Mouse (Mus musculus) hindbrain, postnatal 0 days (tissue): ENCODE measurements around the gene Atpaf2. TPM values are rescaled to one million over a fixed set of nuclear protein-coding genes. Genes with fewer than 3 reads are reported as not detected.
A peak's percentile ranks its signal among the peaks of the same experiment; 100 is the strongest.

ENCODE experiments used
- ATAC-seq: fragments of 200-750 bp; cut with Nextera tagmentation; 2 replicates; pipeline ENCODE4 v1.8.0; 2017; ENCODE audit warnings: mild to moderate bottlenecking, moderate TSS enrichment, moderate library complexity
- DNase-seq: peaks from one replicate; pipeline ENCODE4 v3.0.0-alpha.2; 2015; ENCODE audit warnings: low spot score
- H3K27ac ChIP-seq: fragments of 300-500 bp; sonication (generic); 2 replicates; pipeline ENCODE4 v1.5.1; 2014; ENCODE audit warnings: mild to moderate bottlenecking
- H3K27me3 ChIP-seq: fragments of 300-500 bp; sonication (generic); 2 replicates; pipeline ENCODE4 v1.6.1; 2014; ENCODE audit warnings: low read length, mixed read lengths; ENCODE audit not compliant: insufficient read depth
- H3K36me3 ChIP-seq: fragments of 300-500 bp; sonication (generic); 2 replicates; pipeline ENCODE4 v1.6.1; 2014; ENCODE audit warnings: low read length, mixed read lengths; ENCODE audit not compliant: insufficient read depth
- H3K4me1 ChIP-seq: fragments of 300-500 bp; sonication (generic); 2 replicates; pipeline ENCODE4 v1.6.1; 2014; ENCODE audit warnings: antibody characterized with exemption, low read length, mixed read lengths; ENCODE audit not compliant: insufficient read depth
- H3K4me2 ChIP-seq: fragments of 300-500 bp; sonication (generic); 2 replicates; pipeline ENCODE4 v1.6.1; 2014; ENCODE audit warnings: low read depth, mild to moderate bottlenecking, low read length, moderate library complexity, mixed read lengths
- H3K4me3 ChIP-seq: fragments of 300-500 bp; sonication (generic); 2 replicates; pipeline ENCODE4 v1.5.1; 2014; ENCODE audit warnings: low read length
- H3K9ac ChIP-seq: fragments of 300-500 bp; sonication (generic); replicated peaks from 2 replicates; pipeline ENCODE4 v1.6.1; 2014; ENCODE audit warnings: mild to moderate bottlenecking, low read length, moderate library complexity, mixed read lengths
- H3K9me3 ChIP-seq: fragments of 300-500 bp; sonication (generic); 2 replicates; pipeline ENCODE4 v1.6.1; 2016; ENCODE audit warnings: low read length, mixed read lengths
- CTCF ChIP-seq: IDR thresholded peaks from 2 replicates; pipeline ENCODE4 v1.5.1; 2016; ENCODE audit warnings: antibody characterized with exemption, control low read depth, low read depth
- WGBS: fragments of 180-500 bp; shearing (Covaris S2); extraction: QIAGEN DNeasy Blood & Tissue Kit; methylation state at CpG from one replicate; pipeline ENCODE4 v1.1.7; 2014; 5-methylcytosine and 5-hydroxymethylcytosine counted together
- polyA plus RNA-seq: library from polyadenylated mRNA; unstranded; fragments of >200 nt; fragmentation: Nextera tagmentation; extraction: Ambion mirVana; gene quantifications from 2 replicates; pipeline ENCODE4 v1.2.1, GENCODE M21; 2015
- total RNA-seq: library from RNA; depleted of rRNA; stranded (reverse); fragments of >200 nt; gene quantifications from 2 replicates; pipeline ENCODE4 v1.2.3, GENCODE M21; 2014

Atpaf2 gene
- total and polyA plus RNA-seq, 2 experiments from 2014 or later: 29.2 to 45.8 TPM

GRCm38 (mm10) chr11:60423006-60423405 is 4.7 kb upstream of the Atpaf2 start:
- H3K27me3 ChIP-seq: no peaks in the 10 kb centered on the region
- H3K9me3 ChIP-seq: no peaks in the 10 kb centered on the region
- DNase-seq: no peak
- H3K4me2 ChIP-seq: no peak overlapping the region
- peaks cover 12% of the 10 kb centered on the region; the same call in 1 of the 2 replicates for H3K36me3 ChIP-seq
- 46% methylated on average over 1 of the region's 1 CpGs for WGBS
- H3K27ac ChIP-seq: no peak overlapping the region
- ATAC-seq: no peak
- no peak for TF ChIP-seq CTCF
- H3K4me1 ChIP-seq: peaks cover 10% of the 10 kb centered on the region; the same call in 1 of the 2 replicates
- H3K9ac ChIP-seq: no peak overlapping the region
- H3K4me3 ChIP-seq: no peak overlapping the region

- peak; percentile 50 for TF ChIP-seq CTCF
- DNase-seq: peak; percentile 47
- Histone ChIP-seq H3K4me3 (no peak overlapping the region), H3K9me3 (no peaks in the 10 kb centered on the region), H3K36me3 (peaks cover 7% of the 10 kb centered on the region; the same call in 1 of the 2 replicates), H3K9ac (no peak overlapping the region), H3K4me1 (peaks cover 10% of the 10 kb centered on the region; the same call in 1 of the 2 replicates), H3K27ac (no peak overlapping the region), H3K4me2 (no peak overlapping the region), H3K27me3 (no peaks in the 10 kb centered on the region)
- no peak for ATAC-seq
- WGBS: 70% methylated on average over 5 of the region's 6 CpGs
Measured at GRCm38 (mm10) chr11:60422046-60422668, 3.9 kb upstream of the Atpaf2 start.

GRCm38 (mm10) chr11:60418473-60418803 is 181 bp upstream of the Atpaf2 start:
- Histone ChIP-seq H3K4me3 (peak overlapping the region; percentile 91), H3K27me3 (no peaks in the 10 kb centered on the region), H3K4me1 (peaks cover 17% of the 10 kb centered on the region), H3K4me2 (peak overlapping the region; percentile 93), H3K36me3 (no peaks in the 10 kb centered on the region), H3K27ac (peak overlapping the region; percentile 89), H3K9me3 (no peaks in the 10 kb centered on the region), H3K9ac (peak overlapping the region; percentile 92)
- DNase-seq (no peak), ATAC-seq (no peak)
- no peak for TF ChIP-seq CTCF
- WGBS: 29% methylated on average over 6 of the region's 6 CpGs

GRCm38 (mm10) chr11:60416963-60417716 is 1.1 kb downstream of the Atpaf2 start, which contains the start of gene Gid4:
Gene Gid4 (plus strand): TSS chr11:60417145.
- no peak for TF ChIP-seq CTCF
- no peaks in the 10 kb centered on the region for H3K36me3 ChIP-seq
- WGBS: under 1% methylated on average over 45 of the region's 81 CpGs
- peak within 1 kb of the TSS; percentile 91 for H3K4me3 ChIP-seq
- H3K9me3 ChIP-seq: no peaks in the 10 kb centered on the region
- peak within 1 kb of the TSS; percentile 92 for H3K9ac ChIP-seq
- H3K4me1 ChIP-seq: peaks cover 17% of the 10 kb centered on the region
- H3K27me3 ChIP-seq: no peaks in the 10 kb centered on the region
- H3K27ac ChIP-seq: peak within 1 kb of the TSS; percentile 89
- ATAC-seq (peak; percentile 98), DNase-seq (peak; percentile 100)
- H3K4me2 ChIP-seq: peak within 1 kb of the TSS; percentile 93

- H3K4me3 ChIP-seq: peak overlapping the region; percentile 91
- no peak for TF ChIP-seq CTCF
- no peaks in the 10 kb centered on the region for H3K27me3 ChIP-seq
- no peak for ATAC-seq
- under 1% methylated on average over 21 of the region's 21 CpGs for WGBS
- no peaks in the 10 kb centered on the region for H3K36me3 ChIP-seq
- DNase-seq: no peak
- H3K4me2 ChIP-seq: peak overlapping the region; percentile 93
- peaks cover 17% of the 10 kb centered on the region for H3K4me1 ChIP-seq
- H3K9me3 ChIP-seq: no peaks in the 10 kb centered on the region
- peak overlapping the region; percentile 73 for H3K27ac ChIP-seq
- peak overlapping the region; percentile 69 for H3K9ac ChIP-seq
Measured at GRCm38 (mm10) chr11:60416590-60416962, 1.7 kb downstream of the Atpaf2 start.

- Histone ChIP-seq H3K4me1 (peaks cover 6% of the 10 kb centered on the region), H3K9me3 (no peaks in the 10 kb centered on the region), H3K4me3 (no peak overlapping the region), H3K36me3 (peaks cover 5% of the 10 kb centered on the region; the same call in 1 of the 2 replicates), H3K27me3 (no peaks in the 10 kb centered on the region), H3K9ac (no peak overlapping the region), H3K4me2 (no peak overlapping the region), H3K27ac (no peak overlapping the region)
- ATAC-seq (no peak), DNase-seq (no peak)
- TF ChIP-seq CTCF: no peak
- WGBS: 86% methylated on average over 2 of the region's 2 CpGs
Measured at GRCm38 (mm10) chr11:60412921-60413320, 5.3 kb downstream of the Atpaf2 start.
